Mouse (Mus musculus): ENCODE measurements at regions not wholly inside any gene's neighbourhood (a gene's known extent, or its start where the extent isn't known, plus 50 kb on each side); places are given as distances from the start of the nearest gene placed in this dataset.

- no peak for TF ChIP-seq CTCF (IDR thresholded peaks at IDR 0.05; ENCODE audit: control insufficient read depth, insufficient read depth, insufficient replicate concordance, low read depth, low read length)
- no peak for TF ChIP-seq POLR2A (IDR thresholded peaks at IDR 0.05; ENCODE audit: control insufficient read depth, low read depth, low read length)
Observed at GRCm38 (mm10) chr7:69941881-69942280, 424.7 kb downstream of the Nr2f2 start.
